In the genomic region with DNA sequence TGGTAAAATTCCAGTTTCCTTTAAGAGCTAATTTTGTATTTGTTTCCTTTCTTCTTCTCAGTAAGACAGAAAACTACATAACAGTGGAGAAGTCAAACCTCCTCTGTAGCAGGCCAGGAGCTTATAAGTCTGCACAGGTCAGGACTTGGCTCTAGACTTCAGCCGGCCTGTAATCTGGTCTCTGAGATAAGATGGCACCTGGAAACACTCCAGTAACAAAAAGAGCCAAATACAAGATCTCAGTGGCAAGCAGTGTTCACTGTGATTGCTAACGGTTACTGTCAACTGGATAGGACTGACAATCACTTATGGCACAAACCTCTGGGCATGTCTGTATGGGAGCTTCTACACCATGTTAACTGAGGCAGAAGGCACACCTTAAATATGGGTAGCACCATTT, we compare ENCODE assay signal across 24 mouse cellular contexts. TPM values are rescaled to one million over a fixed set of nuclear protein-coding genes. Genes with fewer than 3 reads are reported as not detected.
DNase-seq lines count a peak whose midpoint lies in the region; ATAC-seq and TF ChIP-seq lines count a peak whose summit lies in the region.
"Had no signal": no experiment of that assay in that cellular context is flagged by ENCODE, and none has a peak within 500 bp of the region (broad histone marks: within the 10 kb centered on the region; RNA-seq: fewer than 3 reads in every experiment).

No protein-coding gene starts in this region.

- 8% methylated on average over 2 of the region's 2 CpGs for WGBS in heart, embryonic 12.5 days
- WGBS in liver, postnatal 0 days (ENCODE audit: insufficient replicate concordance) = 36% methylated on average over 2 of the region's 2 CpGs

- H3K36me3 ChIP-seq in heart, embryonic 12.5 days = peaks cover 22% of the 10 kb centered on the region
- peaks cover 15% of the 10 kb centered on the region for H3K36me3 ChIP-seq in liver, postnatal 0 days (replicated peaks; ENCODE audit: insufficient read depth, low read length)
- H3K36me3 ChIP-seq: stomach, embryonic 15.5 days had no signal

- no peaks in the 10 kb centered on the region for H3K27me3 ChIP-seq in heart, embryonic 12.5 days (replicated peaks)
- no peaks in the 10 kb centered on the region for H3K27me3 ChIP-seq in liver, postnatal 0 days (ENCODE audit: insufficient read depth, low read length)
- H3K27me3 ChIP-seq: embryonic facial prominence, embryonic 13.5 days; forebrain, embryonic 15.5 days; hindbrain, embryonic 12.5 days; limb, embryonic 15.5 days; megakaryocyte, embryonic 14.5 days; midbrain, embryonic 13.5 days; stomach, embryonic 15.5 days had no signal

- H3K9ac ChIP-seq in heart, embryonic 12.5 days = no peak overlapping the region
- no peak overlapping the region for H3K9ac ChIP-seq in liver, postnatal 0 days (replicated peaks)
- H3K9ac ChIP-seq: embryonic facial prominence, embryonic 13.5 days; forebrain, embryonic 15.5 days; hindbrain, embryonic 12.5 days; limb, embryonic 15.5 days; midbrain, embryonic 13.5 days; stomach, embryonic 15.5 days had no signal

- TF ChIP-seq CTCF in gastrocnemius, adult 2 months (IDR thresholded peaks at IDR 0.05) = no peak
- no peak for TF ChIP-seq CTCF in liver, postnatal 0 days (IDR thresholded peaks at IDR 0.05; ENCODE audit: low read depth)

- no peak overlapping the region for H3K4me3 ChIP-seq in gastrocnemius, adult 2 months
- H3K4me3 ChIP-seq in heart, embryonic 12.5 days = no peak overlapping the region
- no peak overlapping the region for H3K4me3 ChIP-seq in liver, postnatal 0 days (ENCODE audit: low read depth, low read length)
- H3K4me3 ChIP-seq: embryonic facial prominence, embryonic 13.5 days; forebrain, embryonic 10.5 days; forebrain, embryonic 15.5 days; hindbrain, embryonic 12.5 days; limb, embryonic 10.5 days; limb, embryonic 15.5 days; megakaryocyte, embryonic 14.5 days; midbrain, embryonic 13.5 days; stomach, embryonic 15.5 days had no signal

- H3K27ac ChIP-seq in gastrocnemius, adult 2 months = peak overlapping the region; percentile 28; the same call in 1 of the 2 replicates
- H3K27ac ChIP-seq in heart, embryonic 12.5 days (ENCODE audit: poor library complexity, severe bottlenecking) = peak overlapping the region; percentile 22; the same call in 1 of the 2 replicates
- no peak overlapping the region for H3K27ac ChIP-seq in liver, postnatal 0 days (ENCODE audit: low read depth)
- H3K27ac ChIP-seq: embryonic facial prominence, embryonic 13.5 days; forebrain, embryonic 10.5 days; forebrain, embryonic 15.5 days; hindbrain, embryonic 12.5 days; kidney, postnatal 0 days; limb, embryonic 10.5 days; limb, embryonic 15.5 days; midbrain, embryonic 13.5 days; stomach, embryonic 15.5 days had no signal

- DNase-seq in gastrocnemius, adult 2 months = no peak
- DNase-seq in gastrocnemius, postnatal 14 days = no peak
- DNase-seq in heart, postnatal 4 days = no peak
- no peak for DNase-seq in liver, postnatal 0 days
- no peak for DNase-seq in liver
- no peak for DNase-seq in layer of hippocampus, adult 9-11 months
- DNase-seq: adrenal gland, postnatal 14 days; cerebellum, adult 11 months; cerebellum, postnatal 10 days; kidney, adult 8-10 months; lung, postnatal 4 days had no signal

- TF ChIP-seq EP300 in liver, postnatal 0 days (IDR thresholded peaks at IDR 0.05; ENCODE audit: low read depth) = 0 out of 2 replicates have a peak, but pooled peaks have one; percentile 20

- no peaks in the 10 kb centered on the region for H3K9me3 ChIP-seq in heart, embryonic 12.5 days (replicated peaks)
- H3K9me3 ChIP-seq in liver, postnatal 0 days (ENCODE audit: low read length) = no peaks in the 10 kb centered on the region
- H3K9me3 ChIP-seq: embryonic facial prominence, embryonic 13.5 days; forebrain, embryonic 10.5 days; forebrain, embryonic 15.5 days; hindbrain, embryonic 12.5 days; limb, embryonic 10.5 days; limb, embryonic 15.5 days; megakaryocyte, embryonic 14.5 days; midbrain, embryonic 13.5 days; stomach, embryonic 15.5 days had no signal

- no peak overlapping the region; the same call in 1 of the 2 replicates for H3K4me2 ChIP-seq in heart, embryonic 12.5 days
- H3K4me2 ChIP-seq in liver, postnatal 0 days (ENCODE audit: low read depth, low read length) = no peak overlapping the region
- H3K4me2 ChIP-seq: embryonic facial prominence, embryonic 13.5 days; forebrain, embryonic 15.5 days; hindbrain, embryonic 12.5 days; limb, embryonic 15.5 days; midbrain, embryonic 13.5 days; stomach, embryonic 15.5 days had no signal

- no peak for ATAC-seq in heart, embryonic 12.5 days (ENCODE audit: insufficient number of reproducible peaks, low FRiP score)
- ATAC-seq in liver, postnatal 0 days = no peak
- ATAC-seq: forebrain, embryonic 15.5 days; intestine, embryonic 16.5 days; lung, postnatal 0 days; midbrain, embryonic 13.5 days had no signal

- peaks cover 73% of the 10 kb centered on the region for H3K4me1 ChIP-seq in heart, embryonic 12.5 days (replicated peaks)
- peaks cover 18% of the 10 kb centered on the region for H3K4me1 ChIP-seq in liver, postnatal 0 days (ENCODE audit: insufficient read depth)

- intact Hi-C loops in gastrocnemius, adult 2 months (cut with DNase I) = no loop called here
- intact Hi-C loops in gastrocnemius, postnatal 14 days (cut with DNase I; ENCODE audit: low total_unique reads) = no loop called here

RNA-seq across cellular contexts. Expression of gene Map2k5, which starts 4.4 kb away (rescaled TPM):
- total RNA-seq in gastrocnemius, adult 2 months (2021) = 10 to 100 TPM; 14.3 to 16.4 TPM
- 10 to 100 TPM; 14.4 to 15.0 TPM for total RNA-seq in gastrocnemius, postnatal 14 days (2021)
- 28.7 and 30.9 TPM in 2 replicates for polyA plus RNA-seq in heart, embryonic 12.5 days (2016; fragmentation: Nextera tagmentation; extraction: Ambion mirVana)
- 10 to 100 TPM; 26.0 to 26.2 TPM for total RNA-seq in heart, postnatal 4 days (2021)
- 9.1 and 10.3 TPM in 2 replicates for polyA plus RNA-seq in liver, postnatal 0 days (2015; fragmentation: Nextera tagmentation; extraction: Ambion mirVana)

RNA-seq across cellular contexts. Expression of gene 2300009A05Rik, which starts 25.7 kb away (rescaled TPM):
- 10 to 100 TPM; 23.6 to 31.9 TPM for total RNA-seq in gastrocnemius, adult 2 months (2021)
- total RNA-seq in gastrocnemius, postnatal 14 days (2021) = 10 to 100 TPM; 27.7 to 32.2 TPM
- 60.6 and 64.5 TPM in 2 replicates for polyA plus RNA-seq in heart, embryonic 12.5 days (2016; fragmentation: Nextera tagmentation; extraction: Ambion mirVana)
- 10 to 100 TPM; 42.2 to 52.3 TPM for total RNA-seq in heart, postnatal 4 days (2021)
- polyA plus RNA-seq in liver, postnatal 0 days (2015; fragmentation: Nextera tagmentation; extraction: Ambion mirVana) = 54.2 and 55.3 TPM in 2 replicates
